Mouse (Mus musculus) testis, adult 2 months (tissue): ENCODE measurements around the gene Arid5b.

Experiments used
- CTCF ChIP-seq: fragments of 200-500 bp; IDR thresholded peaks from 2 replicates; pipeline ENCODE4 v1.5.1; 2012; ENCODE audit warnings: low read depth, mild to moderate bottlenecking, inconsistent platforms, low read length, moderate library complexity; ENCODE audit not compliant: control insufficient read depth, insufficient read depth, insufficient replicate concordance
- POLR2A ChIP-seq: fragments of 200-500 bp; IDR thresholded peaks from 2 replicates; pipeline ENCODE4 v1.6.1; 2012; ENCODE audit warnings: low read depth, mild to moderate bottlenecking, inconsistent platforms, low read length, moderate library complexity; ENCODE audit not compliant: control insufficient read depth

DNA sequence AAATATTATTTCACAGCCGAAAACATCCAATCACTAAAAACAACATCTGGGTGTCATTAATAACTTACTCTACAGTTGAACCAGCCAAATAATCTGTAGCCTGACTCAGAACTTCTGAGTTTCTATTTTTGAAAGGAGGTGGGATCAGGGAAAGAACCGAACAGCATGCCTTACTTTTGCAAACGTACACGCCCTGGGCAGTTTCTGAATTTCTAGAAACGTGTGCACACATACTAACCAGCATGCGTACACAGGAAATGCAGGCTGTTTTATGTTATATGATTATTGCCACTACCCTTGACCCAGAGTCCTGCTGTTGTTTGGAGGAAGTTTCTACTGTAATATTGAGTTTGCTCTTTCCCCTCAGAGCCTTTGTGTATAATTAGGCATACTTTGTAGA lies 109.9 kb downstream of the Arid5b start:
- TF ChIP-seq CTCF (no peak), POLR2A (no peak)
